Mouse (Mus musculus): Measurements from ENCODE around the gene Nrp2. TPM values are rescaled to one million over a fixed set of nuclear protein-coding genes. Genes with fewer than 3 reads are reported as not detected.

Nrp2 gene
- polyA plus RNA-seq, 1 experiment from 2014 or later, result 13.3 TPM

- no peak for ATAC-seq (ENCODE audit: low read depth)
- peaks cover 3% of the 10 kb centered on the region for H3K36me3 ChIP-seq (ENCODE audit: control insufficient read depth, insufficient read depth, low read length)
- H3K9ac ChIP-seq (ENCODE audit: low read length), result no peak overlapping the region
- 74% methylated on average over 8 of the region's 8 CpGs for WGBS
- no peaks in the 10 kb centered on the region for H3K9me3 ChIP-seq (ENCODE audit: control insufficient read depth, low read length)
- no peak overlapping the region for H3K4me2 ChIP-seq (ENCODE audit: low read depth, low read length)
- no peak overlapping the region for H3K27ac ChIP-seq (ENCODE audit: low read length)
- H3K27me3 ChIP-seq (ENCODE audit: control insufficient read depth, insufficient read depth, low read depth, low read length), result no peaks in the 10 kb centered on the region
- H3K4me3 ChIP-seq (ENCODE audit: low read length), result no peak overlapping the region
- H3K4me1 ChIP-seq (replicated peaks; ENCODE audit: control insufficient read depth, insufficient read depth, low read length), result no peaks in the 10 kb centered on the region; the same call in 1 of the 2 replicates
These were observed 15.7 kb downstream of the Nrp2 start for GRCm38 (mm10) chr1:62718750-62719149.

- WGBS, result 85% methylated on average over 6 of the region's 6 CpGs
- Histone ChIP-seq H3K9me3 (ENCODE audit: control insufficient read depth, low read length) (no peaks in the 10 kb centered on the region), H3K36me3 (ENCODE audit: control insufficient read depth, insufficient read depth, low read length) (peaks cover 3% of the 10 kb centered on the region), H3K9ac (ENCODE audit: low read length) (no peak overlapping the region), H3K4me1 (replicated peaks; ENCODE audit: control insufficient read depth, insufficient read depth, low read length) (peaks cover 5% of the 10 kb centered on the region), H3K27me3 (ENCODE audit: control insufficient read depth, insufficient read depth, low read depth, low read length) (no peaks in the 10 kb centered on the region), H3K4me3 (ENCODE audit: low read length) (no peak overlapping the region), H3K4me2 (ENCODE audit: low read depth, low read length) (no peak overlapping the region), H3K27ac (ENCODE audit: low read length) (no peak overlapping the region)
- ATAC-seq (ENCODE audit: low read depth), result no peak
These were observed 16.7 kb downstream of the Nrp2 start for GRCm38 (mm10) chr1:62719770-62720169.

DNA sequence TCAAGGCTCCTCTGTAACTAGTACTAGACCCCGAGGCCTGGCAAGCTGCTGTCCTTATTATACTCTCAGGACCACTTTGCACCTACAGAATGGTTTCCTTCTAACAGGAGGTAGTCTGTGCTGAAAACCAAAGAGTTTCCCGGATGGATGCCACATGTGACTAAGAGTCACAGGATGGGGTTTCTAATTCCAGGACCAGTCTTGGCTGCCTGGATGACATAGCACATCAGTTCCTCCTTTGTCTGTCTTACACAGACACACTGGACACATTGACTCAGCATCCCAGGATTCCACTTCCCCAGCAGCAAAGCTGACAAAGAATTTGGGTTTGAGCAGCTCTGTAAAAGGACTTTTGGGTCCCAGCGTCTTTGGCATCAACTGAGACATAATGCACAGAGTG lies 17.1 kb downstream of the Nrp2 start:
- peaks cover 3% of the 10 kb centered on the region for H3K36me3 ChIP-seq (ENCODE audit: control insufficient read depth, insufficient read depth, low read length)
- 71% methylated on average over 3 of the region's 3 CpGs for WGBS
- H3K9ac ChIP-seq (ENCODE audit: low read length), result no peak overlapping the region
- ATAC-seq (ENCODE audit: low read depth), result no peak
- H3K27ac ChIP-seq (ENCODE audit: low read length), result peak overlapping the region; percentile 26
- no peaks in the 10 kb centered on the region for H3K9me3 ChIP-seq (ENCODE audit: control insufficient read depth, low read length)
- no peak overlapping the region for H3K4me3 ChIP-seq (ENCODE audit: low read length)
- H3K27me3 ChIP-seq (ENCODE audit: control insufficient read depth, insufficient read depth, low read depth, low read length), result no peaks in the 10 kb centered on the region
- no peak overlapping the region for H3K4me2 ChIP-seq (ENCODE audit: low read depth, low read length)
- peaks cover 9% of the 10 kb centered on the region for H3K4me1 ChIP-seq (replicated peaks; ENCODE audit: control insufficient read depth, insufficient read depth, low read length)

DNA sequence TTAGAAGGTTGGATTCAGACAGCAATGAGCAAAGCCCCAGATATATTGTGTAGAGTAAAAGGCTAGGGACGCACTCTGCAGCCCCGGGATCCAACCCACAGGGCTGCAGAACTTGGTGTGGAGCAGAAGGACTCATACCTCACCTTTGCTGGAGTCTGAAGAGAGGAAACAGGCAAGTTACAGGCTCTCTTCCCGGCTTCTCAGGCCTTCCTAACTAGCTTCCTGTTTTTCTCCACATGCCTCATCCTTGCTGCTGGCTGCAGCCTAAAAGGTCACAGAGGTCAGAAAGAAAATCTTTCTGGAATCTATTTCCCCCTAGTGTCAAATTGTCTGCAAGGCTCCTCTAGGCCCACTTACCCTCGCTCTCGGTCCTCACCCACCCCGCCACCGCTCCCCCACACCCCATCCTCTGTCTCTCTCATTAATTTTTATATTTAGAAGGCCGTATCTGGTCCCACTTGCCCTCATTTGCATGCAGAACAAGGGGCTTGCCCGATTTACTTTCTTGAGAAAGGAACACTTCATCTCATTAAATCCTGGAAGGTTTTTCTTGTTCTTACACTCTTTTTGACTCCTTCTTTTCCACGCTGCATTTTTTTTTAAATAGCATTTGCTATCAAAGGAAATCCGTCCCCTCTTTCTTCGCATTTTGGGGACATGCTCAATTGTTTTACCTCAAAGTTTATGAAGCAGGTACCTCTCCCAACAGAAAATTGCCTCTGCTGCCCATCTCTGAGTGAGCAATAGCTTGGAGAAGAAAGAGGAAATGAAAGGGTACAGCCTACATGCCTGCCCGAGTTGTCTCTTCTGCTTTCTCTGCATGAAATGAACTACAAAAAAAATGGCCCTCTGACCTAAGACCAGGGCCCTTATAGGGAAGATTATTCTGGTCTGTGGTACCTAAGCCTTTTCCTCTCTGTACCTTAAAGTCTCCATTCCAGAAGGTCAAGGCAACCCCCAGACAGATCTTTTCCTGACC lies 17.9 kb downstream of the Nrp2 start:
- Histone ChIP-seq H3K4me2 (ENCODE audit: low read depth, low read length) (no peak overlapping the region), H3K4me1 (replicated peaks; ENCODE audit: control insufficient read depth, insufficient read depth, low read length) (peaks cover 9% of the 10 kb centered on the region), H3K27ac (ENCODE audit: low read length) (peak overlapping the region; percentile 26), H3K9ac (ENCODE audit: low read length) (no peak overlapping the region), H3K4me3 (ENCODE audit: low read length) (no peak overlapping the region), H3K27me3 (ENCODE audit: control insufficient read depth, insufficient read depth, low read depth, low read length) (no peaks in the 10 kb centered on the region), H3K9me3 (ENCODE audit: control insufficient read depth, low read length) (no peaks in the 10 kb centered on the region), H3K36me3 (ENCODE audit: control insufficient read depth, insufficient read depth, low read length) (peaks cover 3% of the 10 kb centered on the region)
- WGBS, result 71% methylated on average over 13 of the region's 13 CpGs
- ATAC-seq (ENCODE audit: low read depth), result no peak

- H3K9me3 ChIP-seq (ENCODE audit: control insufficient read depth, low read length), result no peaks in the 10 kb centered on the region
- no peak overlapping the region for H3K9ac ChIP-seq (ENCODE audit: low read length)
- no peaks in the 10 kb centered on the region for H3K27me3 ChIP-seq (ENCODE audit: control insufficient read depth, insufficient read depth, low read depth, low read length)
- WGBS, result 72% methylated on average over 7 of the region's 7 CpGs
- no peak for ATAC-seq (ENCODE audit: low read depth)
- no peak overlapping the region for H3K4me2 ChIP-seq (ENCODE audit: low read depth, low read length)
- no peak overlapping the region for H3K4me3 ChIP-seq (ENCODE audit: low read length)
- H3K4me1 ChIP-seq (replicated peaks; ENCODE audit: control insufficient read depth, insufficient read depth, low read length), result peaks cover 9% of the 10 kb centered on the region
- no peak overlapping the region for H3K27ac ChIP-seq (ENCODE audit: low read length)
- H3K36me3 ChIP-seq (ENCODE audit: control insufficient read depth, insufficient read depth, low read length), result peaks cover 3% of the 10 kb centered on the region
These were observed 18.7 kb downstream of the Nrp2 start for GRCm38 (mm10) chr1:62721706-62722187.

DNA sequence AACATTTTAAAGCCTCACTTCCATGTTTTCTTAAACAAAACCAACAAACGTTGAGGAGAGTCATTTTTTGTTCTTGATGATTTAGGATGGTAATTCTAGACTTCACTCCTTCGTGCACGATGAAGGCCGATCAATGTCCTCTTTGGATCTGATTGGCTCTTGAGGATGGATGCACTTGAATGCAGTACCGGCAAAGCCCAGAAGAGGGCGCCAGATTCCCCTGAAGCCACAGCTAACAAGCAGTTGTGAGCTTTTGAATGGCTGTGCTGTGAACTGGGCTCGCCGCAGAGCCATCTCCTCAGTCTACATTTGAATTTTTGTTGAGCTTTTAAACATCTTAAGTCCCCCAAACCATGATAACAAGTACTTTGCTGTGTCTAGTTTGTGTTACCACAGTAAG lies 19.4 kb downstream of the Nrp2 start:
- ATAC-seq (ENCODE audit: low read depth), result no peak
- Histone ChIP-seq H3K27me3 (ENCODE audit: control insufficient read depth, insufficient read depth, low read depth, low read length) (no peaks in the 10 kb centered on the region), H3K36me3 (ENCODE audit: control insufficient read depth, insufficient read depth, low read length) (peaks cover 3% of the 10 kb centered on the region), H3K4me2 (ENCODE audit: low read depth, low read length) (no peak overlapping the region), H3K9me3 (ENCODE audit: control insufficient read depth, low read length) (no peaks in the 10 kb centered on the region), H3K9ac (ENCODE audit: low read length) (no peak overlapping the region), H3K4me3 (ENCODE audit: low read length) (no peak overlapping the region), H3K4me1 (replicated peaks; ENCODE audit: control insufficient read depth, insufficient read depth, low read length) (peaks cover 9% of the 10 kb centered on the region), H3K27ac (ENCODE audit: low read length) (no peak overlapping the region)
- 73% methylated on average over 8 of the region's 8 CpGs for whole genome bisulfite sequencing

DNA sequence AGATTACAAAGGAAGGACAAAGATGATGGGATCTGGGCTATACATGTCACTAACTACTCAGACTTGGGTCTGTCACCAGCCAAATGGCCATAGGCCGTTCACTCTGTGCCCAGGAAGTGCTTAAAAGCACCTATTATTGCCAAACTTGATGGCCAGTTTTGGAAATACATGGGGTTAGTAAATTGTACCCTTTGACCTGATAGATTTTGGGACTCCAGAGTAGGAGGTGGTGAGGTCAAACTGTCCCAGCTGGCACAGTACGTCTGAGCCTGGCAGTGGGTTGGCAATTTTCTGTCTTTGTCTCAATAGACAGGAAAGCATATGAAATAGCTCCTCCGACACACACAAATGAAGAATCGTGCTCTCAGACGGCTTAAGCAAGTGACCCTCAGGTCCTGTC lies 20.8 kb downstream of the Nrp2 start:
- no peak overlapping the region for H3K4me3 ChIP-seq (ENCODE audit: low read length)
- no peaks in the 10 kb centered on the region for H3K9me3 ChIP-seq (ENCODE audit: control insufficient read depth, low read length)
- 66% methylated on average over 5 of the region's 5 CpGs for WGBS
- no peaks in the 10 kb centered on the region for H3K27me3 ChIP-seq (ENCODE audit: control insufficient read depth, insufficient read depth, low read depth, low read length)
- H3K9ac ChIP-seq (ENCODE audit: low read length), result no peak overlapping the region
- H3K4me1 ChIP-seq (replicated peaks; ENCODE audit: control insufficient read depth, insufficient read depth, low read length), result peaks cover 10% of the 10 kb centered on the region
- peak overlapping the region; percentile 71 for H3K27ac ChIP-seq (ENCODE audit: low read length)
- no peak for ATAC-seq (ENCODE audit: low read depth)
- no peak overlapping the region for H3K4me2 ChIP-seq (ENCODE audit: low read depth, low read length)
- H3K36me3 ChIP-seq (ENCODE audit: control insufficient read depth, insufficient read depth, low read length), result peaks cover 3% of the 10 kb centered on the region

DNA sequence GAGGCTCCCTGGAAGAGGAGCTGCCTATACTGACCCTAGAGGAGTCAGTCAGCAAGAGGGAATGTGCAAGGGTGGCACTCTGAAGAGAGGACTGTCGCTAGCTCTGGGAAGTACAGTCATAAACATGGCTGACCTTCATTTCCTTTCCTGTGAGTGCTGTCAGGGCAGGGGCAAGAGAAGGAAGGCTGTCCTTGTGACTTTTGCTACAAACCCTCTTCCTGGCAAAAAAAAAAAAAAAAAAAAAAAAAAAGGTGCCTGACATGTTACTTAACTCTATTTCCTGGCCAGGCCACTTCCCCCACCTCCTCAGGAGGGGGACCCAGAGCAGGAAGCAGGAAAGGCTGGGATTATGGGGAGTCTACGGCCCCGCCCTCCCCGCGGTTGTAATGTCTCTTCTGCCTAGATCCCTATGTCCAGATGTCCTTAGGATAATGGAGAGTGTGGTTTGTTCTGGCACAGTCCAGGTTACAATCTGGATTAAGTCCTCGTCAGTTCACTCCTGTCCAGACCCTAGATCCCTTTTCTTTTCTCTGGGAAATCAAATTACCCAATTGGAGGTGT lies 21.5 kb downstream of the Nrp2 start:
- peak overlapping the region; percentile 71 for H3K27ac ChIP-seq (ENCODE audit: low read length)
- H3K4me3 ChIP-seq (ENCODE audit: low read length), result no peak overlapping the region
- peak; percentile 83 for ATAC-seq (ENCODE audit: low read depth)
- H3K27me3 ChIP-seq (ENCODE audit: control insufficient read depth, insufficient read depth, low read depth, low read length), result no peaks in the 10 kb centered on the region
- peaks cover 12% of the 10 kb centered on the region for H3K4me1 ChIP-seq (replicated peaks; ENCODE audit: control insufficient read depth, insufficient read depth, low read length)
- 52% methylated on average over 6 of the region's 6 CpGs for WGBS
- H3K9me3 ChIP-seq (ENCODE audit: control insufficient read depth, low read length), result no peaks in the 10 kb centered on the region
- no peak overlapping the region for H3K9ac ChIP-seq (ENCODE audit: low read length)
- peaks cover 3% of the 10 kb centered on the region for H3K36me3 ChIP-seq (ENCODE audit: control insufficient read depth, insufficient read depth, low read length)
- no peak overlapping the region for H3K4me2 ChIP-seq (ENCODE audit: low read depth, low read length)

DNA sequence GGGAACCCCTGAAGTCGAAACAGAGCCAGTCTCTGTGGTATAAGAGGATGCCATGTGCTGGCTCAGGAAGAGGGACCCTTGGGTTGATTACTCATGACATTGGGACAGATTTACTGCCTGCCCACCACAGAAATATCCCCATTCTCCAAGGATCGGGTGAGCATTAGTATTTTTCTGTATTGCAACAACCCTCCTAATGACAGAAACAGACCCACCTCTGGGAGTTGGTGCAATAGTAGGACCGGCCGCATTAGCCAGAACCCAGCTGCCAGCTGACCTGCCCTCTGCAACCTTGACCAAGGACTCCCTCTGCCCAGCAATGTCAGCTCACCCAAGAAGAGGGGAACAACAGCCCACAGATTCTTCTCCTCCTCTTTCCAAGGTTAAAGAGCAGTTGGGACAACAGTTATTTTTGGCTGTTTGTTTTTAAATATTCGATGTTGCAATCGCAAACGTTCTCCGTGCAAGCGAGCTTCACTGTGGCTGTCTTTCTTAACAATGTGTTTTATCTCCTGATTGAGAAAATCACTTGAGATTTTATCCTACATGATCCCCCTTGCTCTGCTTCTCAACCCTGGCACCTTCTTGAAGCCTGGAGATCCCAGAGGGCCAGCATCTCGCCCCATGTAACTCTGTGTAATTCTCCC lies 22.1 kb downstream of the Nrp2 start:
- Histone ChIP-seq H3K27me3 (ENCODE audit: control insufficient read depth, insufficient read depth, low read depth, low read length) (no peaks in the 10 kb centered on the region), H3K9ac (ENCODE audit: low read length) (no peak overlapping the region), H3K4me2 (ENCODE audit: low read depth, low read length) (no peak overlapping the region; the same call in 1 of the 2 replicates), H3K9me3 (ENCODE audit: control insufficient read depth, low read length) (no peaks in the 10 kb centered on the region), H3K4me3 (ENCODE audit: low read length) (no peak overlapping the region), H3K27ac (ENCODE audit: low read length) (peak overlapping the region; percentile 71), H3K4me1 (replicated peaks; ENCODE audit: control insufficient read depth, insufficient read depth, low read length) (peaks cover 12% of the 10 kb centered on the region), H3K36me3 (ENCODE audit: control insufficient read depth, insufficient read depth, low read length) (peaks cover 3% of the 10 kb centered on the region)
- 53% methylated on average over 10 of the region's 10 CpGs for WGBS
- ATAC-seq (ENCODE audit: low read depth), result peak; percentile 39

All from lung, embryonic 16.5 days (tissue).